Mouse (Mus musculus) heart, postnatal 0 days (tissue): ENCODE measurements around the gene Npat.

Experiments used
- CTCF ChIP-seq: IDR thresholded peaks from 2 replicates; pipeline ENCODE4 v1.5.1; 2016; ENCODE audit warnings: antibody characterized with exemption, control low read depth, low read depth
- EP300 ChIP-seq: IDR thresholded peaks from 2 replicates; pipeline ENCODE4 v1.6.1; 2016; ENCODE audit warnings: antibody characterized with exemption, low read depth

DNA sequence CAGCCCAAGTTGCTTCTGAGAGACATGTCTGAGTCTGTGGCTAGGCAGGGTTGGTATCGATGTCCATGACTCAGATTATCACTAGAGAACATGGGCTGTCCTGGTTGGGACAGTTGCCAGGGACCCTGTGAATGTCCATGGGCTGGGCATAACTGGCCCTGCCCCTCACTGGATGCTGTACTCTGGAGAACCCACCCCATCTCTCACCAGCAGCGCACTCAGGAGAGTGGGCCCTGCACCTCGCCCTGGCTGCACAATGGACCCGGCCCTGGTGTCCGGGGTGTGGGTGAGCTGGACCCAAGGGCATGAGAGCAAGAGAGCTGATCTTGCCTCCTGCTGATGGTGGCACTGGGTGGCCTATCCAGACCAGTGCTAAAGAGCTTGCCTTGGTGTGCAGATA, 68.1 kb downstream of the Npat start:
- TF ChIP-seq CTCF (no peak), EP300 (no peak)
